Mouse (Mus musculus) myocyte (in vitro differentiated cells): Measurements from ENCODE around the gene Tfr2. TPM values are rescaled to one million over a fixed set of nuclear protein-coding genes. Genes with fewer than 3 reads are reported as not detected.

Experiments used
- H3K27me3 ChIP-seq: one replicate; pipeline ENCODE4 v1.6.1; 2011; ENCODE audit not compliant: control insufficient read depth, insufficient read depth, insufficient read length
- H3K36me3 ChIP-seq: one replicate; pipeline ENCODE4 v1.6.1; 2011; ENCODE audit not compliant: control insufficient read depth, insufficient read depth
- H3K4me2 ChIP-seq: one replicate; pipeline ENCODE4 v1.6.1; 2011; ENCODE audit warnings: low read depth, control low read depth
- H3K4me3 ChIP-seq: one replicate; pipeline ENCODE4 v1.5.1; 2011; ENCODE audit warnings: mild to moderate bottlenecking, control low read depth, moderate library complexity
- H3K79me2 ChIP-seq: one replicate; pipeline ENCODE4 v1.6.1; 2011; ENCODE audit not compliant: control insufficient read depth, insufficient read depth
- H3ac ChIP-seq: one replicate; pipeline ENCODE4 v1.6.1; 2011; ENCODE audit not compliant: control insufficient read depth, insufficient read length
- CEBPB ChIP-seq: IDR thresholded peaks from 2 replicates; pipeline ENCODE4 v1.6.1; 2011; ENCODE audit warnings: mild to moderate bottlenecking, moderate library complexity; ENCODE audit not compliant: poor library complexity, insufficient read depth, severe bottlenecking
- E2F4 ChIP-seq: IDR thresholded peaks from one replicate; pipeline ENCODE4 v1.6.1; 2011; ENCODE audit warnings: mild to moderate bottlenecking, control low read depth, moderate library complexity; ENCODE audit not compliant: insufficient read depth
- MAX ChIP-seq: IDR thresholded peaks from one replicate; pipeline ENCODE4 v1.6.1; 2011; ENCODE audit warnings: low read depth, mild to moderate bottlenecking, control low read depth
- MYOD1 ChIP-seq, 3 experiments: IDR thresholded peaks; one replicate each; pipeline ENCODE4 v1.6.1; 2011; ENCODE audit warnings: control low read depth in 2 of 3, low read depth in 2 of 3, mild to moderate bottlenecking in 2 of 3, moderate library complexity in 1 of 3; ENCODE audit not compliant: insufficient read length in 2 of 3, control insufficient read depth in 1 of 3
- MYOG ChIP-seq, 3 experiments: IDR thresholded peaks; one replicate each; pipeline ENCODE4 v1.6.1; 2011; ENCODE audit warnings: control low read depth in 2 of 3, low read depth in 2 of 3, mild to moderate bottlenecking in 2 of 3; ENCODE audit not compliant: insufficient read length in 2 of 3, control insufficient read depth in 1 of 3, insufficient read depth in 1 of 3
- POLR2A ChIP-seq: IDR thresholded peaks from one replicate; pipeline ENCODE4 v1.6.1; 2011; ENCODE audit warnings: low read depth, mild to moderate bottlenecking, control low read depth, moderate library complexity; ENCODE audit not compliant: insufficient read length
- POLR2AphosphoS2 ChIP-seq: IDR thresholded peaks from one replicate; pipeline ENCODE4 v1.6.1; 2011; ENCODE audit warnings: low read depth, control low read depth; ENCODE audit not compliant: insufficient read length
- REST ChIP-seq: IDR thresholded peaks from one replicate; pipeline ENCODE4 v1.6.1; 2011; ENCODE audit warnings: mild to moderate bottlenecking, control low read depth, moderate library complexity; ENCODE audit not compliant: insufficient read depth, insufficient read length
- SRF ChIP-seq: IDR thresholded peaks from one replicate; pipeline ENCODE4 v1.6.1; 2011; ENCODE audit warnings: low read depth; ENCODE audit not compliant: control insufficient read depth, insufficient read length
- TCF12 ChIP-seq: IDR thresholded peaks from one replicate; pipeline ENCODE4 v1.6.1; 2011; ENCODE audit warnings: mild to moderate bottlenecking, control low read depth; ENCODE audit not compliant: poor library complexity, insufficient read depth, severe bottlenecking
- TCF3 ChIP-seq: IDR thresholded peaks from one replicate; pipeline ENCODE4 v1.6.1; 2011; ENCODE audit warnings: low read depth, control low read depth; ENCODE audit not compliant: insufficient read length
- USF1 ChIP-seq: IDR thresholded peaks from one replicate; pipeline ENCODE4 v1.6.1; 2011; ENCODE audit warnings: low read depth, mild to moderate bottlenecking, control low read depth, moderate library complexity
- polyA plus RNA-seq: library from polyadenylated mRNA; unstranded; fragments of >200 nt; fragmentation: generic; extraction: Trizol; gene quantifications from one replicate; pipeline ENCODE4 v1.2.1, GENCODE M21; 2012; ENCODE audit warnings: missing spikeins

Gene Tfr2
- 1.1 TPM for polyA plus RNA-seq

- H3K4me2 ChIP-seq, result peak within 1 kb of the TSS; percentile 66
- no peaks in the 10 kb centered on the region for H3K79me2 ChIP-seq
- no peak within 1 kb of the TSS for H3ac ChIP-seq
- H3K4me3 ChIP-seq, result peak within 1 kb of the TSS; percentile 2
- no peaks in the 10 kb centered on the region for H3K36me3 ChIP-seq
- TF ChIP-seq MYOG (IDR thresholded peaks at IDR 0.05; ENCODE audit: control insufficient read depth in 1 of 3, insufficient read depth in 1 of 3, insufficient read length in 2 of 3, low read depth in 2 of 3) (no peak), POLR2A (peak; percentile 36), MAX (no peak), TCF3 (no peak), MYOD1 (IDR thresholded peaks at IDR 0.05; ENCODE audit: control insufficient read depth in 1 of 3, insufficient read length in 2 of 3, low read depth in 2 of 3) (no peak)
- H3K27me3 ChIP-seq, result peaks cover 14% of the 10 kb centered on the region
Observed at GRCm38 (mm10) chr5:137569665-137570064, at the start of gene Tfr2. Gene Tfr2, plus strand, starts transcription at chr5:137569840.

- Histone ChIP-seq H3K79me2 (peaks cover 13% of the 10 kb centered on the region), H3ac (no peak overlapping the region), H3K4me2 (no peak overlapping the region), H3K36me3 (peaks cover 8% of the 10 kb centered on the region), H3K4me3 (no peak overlapping the region), H3K27me3 (no peaks in the 10 kb centered on the region)
- TF ChIP-seq TCF3, result no peak
- no peak for TF ChIP-seq REST
- TF ChIP-seq E2F4, result no peak
- no peak for TF ChIP-seq MYOG (IDR thresholded peaks at IDR 0.05; ENCODE audit: control insufficient read depth in 1 of 3, insufficient read depth in 1 of 3, insufficient read length in 2 of 3, low read depth in 2 of 3)
- TF ChIP-seq MAX, result no peak
- TF ChIP-seq POLR2AphosphoS2, result no peak
- no peak for TF ChIP-seq CEBPB
- TF ChIP-seq MYOD1 (IDR thresholded peaks at IDR 0.05; ENCODE audit: control insufficient read depth in 1 of 3, insufficient read length in 2 of 3, low read depth in 2 of 3), result no peak
- no peak for TF ChIP-seq USF1
- no peak for TF ChIP-seq POLR2A
- no peak for TF ChIP-seq SRF
- TF ChIP-seq TCF12, result no peak
Observed at GRCm38 (mm10) chr5:137521861-137522260, 47.8 kb upstream of the Tfr2 start.

DNA sequence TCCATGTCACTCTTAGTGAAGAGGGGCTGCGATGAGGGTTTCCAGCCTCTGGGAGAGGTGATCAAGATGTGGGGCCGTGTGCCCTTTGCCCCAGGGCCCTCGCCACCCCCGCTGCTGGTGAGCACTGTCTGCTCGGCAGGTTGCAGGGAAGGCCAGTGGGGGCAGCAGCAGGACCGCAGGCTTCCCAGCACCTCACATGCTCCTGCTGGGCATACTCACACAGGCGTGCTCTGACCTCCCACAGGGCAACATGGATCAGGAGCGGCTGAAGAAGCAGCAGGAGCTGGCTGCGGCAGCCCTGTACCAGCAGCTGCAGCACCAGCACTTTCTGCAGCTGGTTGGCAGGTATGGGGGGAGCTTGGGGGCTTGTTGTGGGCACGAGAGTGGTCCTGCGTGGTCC is 46.9 kb upstream of the Tfr2 start:
- no peak overlapping the region for H3K4me3 ChIP-seq
- TF ChIP-seq POLR2AphosphoS2 (peak; percentile 32), SRF (no peak), E2F4 (no peak)
- no peak overlapping the region for H3K4me2 ChIP-seq
- H3K36me3 ChIP-seq, result peaks cover 8% of the 10 kb centered on the region
- no peak overlapping the region for H3ac ChIP-seq
- H3K27me3 ChIP-seq, result no peaks in the 10 kb centered on the region
- H3K79me2 ChIP-seq, result peaks cover 4% of the 10 kb centered on the region

- peaks cover under 1% of the 10 kb centered on the region for H3K79me2 ChIP-seq
- H3ac ChIP-seq, result no peak overlapping the region
- H3K4me3 ChIP-seq, result no peak overlapping the region
- TF ChIP-seq CEBPB (no peak), USF1 (no peak), POLR2AphosphoS2 (peak; percentile 68), MYOD1 (IDR thresholded peaks at IDR 0.05; ENCODE audit: control insufficient read depth in 1 of 3, insufficient read length in 2 of 3, low read depth in 2 of 3) (no peak), MAX (no peak), POLR2A (no peak)
- peaks cover 5% of the 10 kb centered on the region for H3K36me3 ChIP-seq
- H3K27me3 ChIP-seq, result no peaks in the 10 kb centered on the region
- no peak overlapping the region for H3K4me2 ChIP-seq
Observed at GRCm38 (mm10) chr5:137523396-137524250, 46.0 kb upstream of the Tfr2 start.

DNA sequence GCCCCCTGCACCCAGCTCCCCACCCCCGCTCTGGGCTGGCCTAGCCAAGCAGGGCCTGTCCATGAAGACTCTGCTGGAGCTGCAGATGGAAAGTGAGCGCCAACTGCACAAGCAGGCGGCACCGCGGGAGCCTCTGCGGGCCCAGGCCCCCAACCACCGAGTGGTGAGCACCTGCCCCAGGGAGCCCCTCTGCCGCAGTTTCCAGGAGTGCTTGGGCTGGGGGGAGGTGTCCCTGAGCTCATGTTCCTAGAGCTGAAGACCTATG is 45.5 kb upstream of the Tfr2 start:
- Histone ChIP-seq H3K27me3 (no peaks in the 10 kb centered on the region), H3ac (no peak overlapping the region), H3K4me3 (no peak overlapping the region), H3K4me2 (no peak overlapping the region), H3K36me3 (peaks cover 5% of the 10 kb centered on the region), H3K79me2 (no peaks in the 10 kb centered on the region)
- TF ChIP-seq TCF12 (no peak), POLR2AphosphoS2 (peak; percentile 1), CEBPB (no peak), USF1 (no peak)
